Mouse (Mus musculus): ENCODE results near the gene Cbln3.

GRCm38 (mm10) chr14:55872551-55872950, 11.6 kb downstream of the Cbln3 start:
- TF ChIP-seq MYOG (IDR thresholded peaks at IDR 0.05; ENCODE audit: control insufficient read depth in 1 of 3, insufficient read depth in 1 of 3, insufficient read length in 2 of 3, low read depth in 2 of 3) (no peak), POLR2AphosphoS2 (IDR thresholded peaks at IDR 0.05; ENCODE audit: insufficient read length, low read depth) (no peak), POLR2A (IDR thresholded peaks at IDR 0.05; ENCODE audit: insufficient read length, low read depth) (no peak), TCF12 (IDR thresholded peaks at IDR 0.05; ENCODE audit: insufficient read depth, poor library complexity, severe bottlenecking) (no peak), USF1 (IDR thresholded peaks at IDR 0.05; ENCODE audit: low read depth) (no peak), TCF3 (IDR thresholded peaks at IDR 0.05; ENCODE audit: insufficient read length, low read depth) (no peak), MAX (IDR thresholded peaks at IDR 0.05; ENCODE audit: low read depth) (no peak), MYOD1 (IDR thresholded peaks at IDR 0.05; ENCODE audit: control insufficient read depth in 1 of 3, insufficient read length in 2 of 3, low read depth in 2 of 3) (no peak)
